Mouse (Mus musculus) myocyte (in vitro differentiated cells): ENCODE data around the gene Sobp.

Experiments
- E2F4 ChIP-seq: IDR thresholded peaks from one replicate; pipeline ENCODE4 v1.6.1; 2011; ENCODE audit warnings: mild to moderate bottlenecking, control low read depth, moderate library complexity; ENCODE audit not compliant: insufficient read depth
- MAX ChIP-seq: IDR thresholded peaks from one replicate; pipeline ENCODE4 v1.6.1; 2011; ENCODE audit warnings: low read depth, mild to moderate bottlenecking, control low read depth
- MYOD1 ChIP-seq, 3 experiments: IDR thresholded peaks; one replicate each; pipeline ENCODE4 v1.6.1; 2011; ENCODE audit warnings: control low read depth in 2 of 3, low read depth in 2 of 3, mild to moderate bottlenecking in 2 of 3, moderate library complexity in 1 of 3; ENCODE audit not compliant: insufficient read length in 2 of 3, control insufficient read depth in 1 of 3
- MYOG ChIP-seq, 3 experiments: IDR thresholded peaks; one replicate each; pipeline ENCODE4 v1.6.1; 2011; ENCODE audit warnings: control low read depth in 2 of 3, low read depth in 2 of 3, mild to moderate bottlenecking in 2 of 3; ENCODE audit not compliant: insufficient read length in 2 of 3, control insufficient read depth in 1 of 3, insufficient read depth in 1 of 3
- POLR2A ChIP-seq: IDR thresholded peaks from one replicate; pipeline ENCODE4 v1.6.1; 2011; ENCODE audit warnings: low read depth, mild to moderate bottlenecking, control low read depth, moderate library complexity; ENCODE audit not compliant: insufficient read length
- REST ChIP-seq: IDR thresholded peaks from one replicate; pipeline ENCODE4 v1.6.1; 2011; ENCODE audit warnings: mild to moderate bottlenecking, control low read depth, moderate library complexity; ENCODE audit not compliant: insufficient read depth, insufficient read length

DNA sequence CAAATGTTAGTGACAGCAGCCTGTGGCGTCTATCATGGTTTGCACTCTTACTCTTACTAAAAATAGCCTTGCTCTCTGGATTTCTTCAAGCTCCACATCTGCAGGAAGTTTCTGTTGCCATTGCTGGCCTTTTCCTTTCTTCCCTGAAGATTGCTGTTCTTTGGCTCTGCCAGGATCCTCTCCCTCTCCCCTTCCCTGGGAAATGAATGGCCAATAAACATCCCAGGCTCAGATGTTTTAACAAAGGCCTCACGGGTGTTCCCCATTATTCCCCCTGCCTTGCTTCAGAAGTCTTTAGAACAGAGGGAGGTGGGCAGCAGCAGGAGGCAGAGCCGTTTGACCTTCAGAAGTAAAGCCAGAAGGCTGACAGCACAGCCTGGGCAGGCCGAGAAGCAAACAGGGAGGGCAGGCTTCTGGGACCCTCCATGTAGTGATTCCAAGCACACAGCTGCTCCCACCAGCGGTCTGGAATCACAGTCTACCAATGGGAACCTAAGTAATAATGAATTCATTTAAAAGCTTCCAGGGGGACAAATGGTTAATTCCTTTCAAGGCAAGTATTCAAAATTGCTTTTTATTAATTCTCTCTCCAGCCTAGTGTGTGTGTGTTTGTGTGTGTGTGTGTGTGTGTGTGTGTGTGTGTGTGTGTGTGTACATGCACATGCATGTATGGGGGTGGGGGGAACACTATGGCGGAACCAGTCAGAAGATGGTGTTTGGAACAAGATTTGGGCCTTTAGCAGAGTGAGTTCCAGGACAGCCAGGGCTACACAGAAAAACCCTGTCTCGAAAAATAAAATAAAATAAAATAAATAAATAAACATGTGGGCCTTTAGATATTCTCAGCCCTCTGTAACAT lies 130.8 kb downstream of the Sobp start:
- no peak for TF ChIP-seq MYOG (IDR thresholded peaks at IDR 0.05; ENCODE audit: control insufficient read depth in 1 of 3, insufficient read depth in 1 of 3, insufficient read length in 2 of 3, low read depth in 2 of 3)
- TF ChIP-seq POLR2A, result no peak
- TF ChIP-seq E2F4, result no peak
- TF ChIP-seq MAX, result no peak
- no peak for TF ChIP-seq REST
- TF ChIP-seq MYOD1 (IDR thresholded peaks at IDR 0.05; ENCODE audit: control insufficient read depth in 1 of 3, insufficient read length in 2 of 3, low read depth in 2 of 3), result no peak
